Mouse (Mus musculus) stomach, embryonic 14.5 days (tissue): ENCODE results near the gene Mical3. TPM values are rescaled to one million over a fixed set of nuclear protein-coding genes. Genes with fewer than 3 reads are reported as not detected.

ENCODE experiments used
- ATAC-seq: fragments of 200-750 bp; cut with Nextera tagmentation; 2 replicates; pipeline ENCODE4 v1.8.0; 2017; ENCODE audit warnings: low read depth, moderate TSS enrichment; ENCODE audit not compliant: insufficient number of reproducible peaks, insufficient read depth, low FRiP score
- H3K27ac ChIP-seq: fragments of 300-500 bp; sonication (generic); 2 replicates; pipeline ENCODE4 v1.5.1; 2014; ENCODE audit warnings: mild to moderate bottlenecking, low read length, moderate library complexity, mixed read lengths
- H3K27me3 ChIP-seq: fragments of 300-500 bp; sonication (generic); 2 replicates; pipeline ENCODE4 v1.6.1; 2014; ENCODE audit warnings: low read length, control low read depth, mixed read lengths; ENCODE audit not compliant: control insufficient read depth, insufficient read depth
- H3K36me3 ChIP-seq: fragments of 300-500 bp; sonication (generic); 2 replicates; pipeline ENCODE4 v1.6.1; 2014; ENCODE audit warnings: mild to moderate bottlenecking, control low read depth, low read length, moderate library complexity, mixed read lengths; ENCODE audit not compliant: control insufficient read depth, insufficient read depth
- H3K4me1 ChIP-seq: fragments of 300-500 bp; sonication (generic); 2 replicates; pipeline ENCODE4 v1.6.1; 2014; ENCODE audit warnings: low read length, control low read depth, mixed read lengths; ENCODE audit not compliant: control insufficient read depth, insufficient read depth
- H3K4me2 ChIP-seq: fragments of 300-500 bp; sonication (generic); replicated peaks from 2 replicates; pipeline ENCODE4 v1.6.1; 2014; ENCODE audit warnings: low read depth, low read length, control low read depth
- H3K4me3 ChIP-seq: fragments of 300-500 bp; sonication (generic); 2 replicates; pipeline ENCODE4 v1.5.1; 2014; ENCODE audit warnings: low read depth, low read length, control low read depth
- H3K9ac ChIP-seq: fragments of 300-500 bp; sonication (generic); replicated peaks from 2 replicates; pipeline ENCODE4 v1.6.1; 2014; ENCODE audit warnings: low read depth, mild to moderate bottlenecking, control low read depth, low read length, moderate library complexity, mixed read lengths
- H3K9me3 ChIP-seq: fragments of 300-500 bp; sonication (generic); 2 replicates; pipeline ENCODE4 v1.6.1; 2016; ENCODE audit warnings: low read depth, low read length, control low read depth; ENCODE audit not compliant: control insufficient read depth
- WGBS: fragments of 180-500 bp; shearing (Covaris S2); extraction: QIAGEN DNeasy Blood & Tissue Kit; methylation state at CpG from one replicate; pipeline ENCODE4 v1.1.7; 2014; 5-methylcytosine and 5-hydroxymethylcytosine counted together
- polyA plus RNA-seq: library from polyadenylated mRNA; unstranded; fragments of >200 nt; fragmentation: Nextera tagmentation; extraction: Ambion mirVana; gene quantifications from 2 replicates; pipeline ENCODE4 v1.2.1, GENCODE M21; 2014

Gene Mical3
- polyA plus RNA-seq, 1 experiment from 2014 or later, result 24.8 TPM

DNA sequence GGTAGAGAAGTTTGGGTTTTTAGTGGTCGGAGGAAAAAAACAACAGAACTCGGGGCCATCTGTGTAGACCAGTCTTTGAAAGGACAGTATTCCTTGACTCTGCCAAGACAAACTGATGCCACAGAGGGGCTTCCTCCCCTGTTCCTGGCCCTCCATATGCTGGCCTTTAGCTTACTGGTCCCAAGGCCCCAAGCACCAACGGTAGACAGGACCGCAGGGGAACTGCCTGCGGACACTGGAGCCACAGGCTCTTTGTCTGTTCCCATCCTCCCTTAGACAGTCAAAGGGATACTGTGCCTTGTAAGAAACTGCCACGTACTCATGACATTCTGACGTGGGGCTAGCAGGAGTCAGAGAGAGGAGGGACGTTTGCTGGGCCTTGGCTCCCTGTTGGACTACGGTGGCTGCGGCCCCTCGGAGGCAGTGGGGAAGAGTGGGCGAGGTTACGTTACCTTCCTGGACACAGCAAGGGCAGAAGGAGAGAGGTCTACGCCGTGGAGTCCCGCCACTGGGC lies 193.6 kb downstream of the Mical3 start:
- 83% methylated on average over 16 of the region's 16 CpGs for WGBS
- no peak for ATAC-seq

DNA sequence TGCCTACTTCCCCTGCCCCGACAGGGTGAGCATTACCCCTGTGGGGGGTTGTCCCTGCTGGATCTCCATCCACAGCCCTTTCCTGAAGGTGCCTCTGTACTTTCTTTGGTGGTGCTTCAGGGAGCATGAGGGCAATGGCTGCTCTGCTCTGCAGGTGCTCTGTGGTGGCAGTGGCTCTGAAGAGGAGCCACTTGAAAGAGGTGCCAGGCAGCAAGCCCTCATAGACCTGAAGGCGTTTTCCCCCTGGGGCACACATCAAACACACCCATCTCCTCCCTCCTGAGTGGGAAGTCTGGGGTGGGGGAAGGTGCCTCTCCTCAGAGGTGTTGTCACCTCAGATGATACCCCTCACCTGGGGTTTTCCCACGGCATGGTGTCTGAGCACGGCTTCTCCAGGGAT lies 196.6 kb downstream of the Mical3 start:
- Histone ChIP-seq H3K4me2 (no peak overlapping the region), H3K9ac (no peak overlapping the region), H3K36me3 (peaks cover 9% of the 10 kb centered on the region), H3K27ac (no peak overlapping the region), H3K4me3 (no peak overlapping the region), H3K4me1 (no peaks in the 10 kb centered on the region), H3K9me3 (no peaks in the 10 kb centered on the region), H3K27me3 (no peaks in the 10 kb centered on the region)
- 67% methylated on average over 4 of the region's 4 CpGs for WGBS
- ATAC-seq, result no peak

More for the DNA sequence above, 193.6 kb downstream of the Mical3 start:
- Histone ChIP-seq H3K9me3 (no peaks in the 10 kb centered on the region), H3K9ac (no peak overlapping the region), H3K36me3 (peaks cover 9% of the 10 kb centered on the region), H3K27ac (no peak overlapping the region), H3K4me3 (no peak overlapping the region), H3K27me3 (no peaks in the 10 kb centered on the region), H3K4me2 (no peak overlapping the region), H3K4me1 (no peaks in the 10 kb centered on the region)

DNA sequence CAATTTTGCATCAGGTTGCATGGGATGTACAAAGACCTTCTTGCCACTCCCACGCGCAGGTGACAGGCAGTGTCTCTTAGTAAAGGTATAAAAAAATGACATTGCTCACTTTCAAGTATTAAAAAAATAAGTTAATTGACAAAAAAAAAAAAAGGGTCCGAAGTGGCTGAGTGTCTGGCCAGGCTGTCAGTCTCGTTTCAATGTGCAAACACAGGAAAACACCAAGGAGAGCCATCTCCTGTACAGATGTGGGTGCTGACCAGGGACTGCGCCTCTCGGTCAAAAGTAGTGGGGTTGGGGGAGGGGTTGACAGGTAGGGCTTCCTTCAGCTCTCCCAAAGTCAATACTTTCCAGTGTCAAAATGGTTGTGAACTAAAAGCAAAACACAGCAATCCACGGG lies 197.1 kb downstream of the Mical3 start:
- no peak overlapping the region for H3K9ac ChIP-seq
- no peak overlapping the region for H3K27ac ChIP-seq
- peaks cover 9% of the 10 kb centered on the region for H3K36me3 ChIP-seq
- WGBS, result 90% methylated on average over 7 of the region's 7 CpGs
- H3K4me3 ChIP-seq, result no peak overlapping the region
- no peaks in the 10 kb centered on the region for H3K9me3 ChIP-seq
- H3K27me3 ChIP-seq, result no peaks in the 10 kb centered on the region
- ATAC-seq, result no peak
- H3K4me1 ChIP-seq, result no peaks in the 10 kb centered on the region
- no peak overlapping the region for H3K4me2 ChIP-seq

DNA sequence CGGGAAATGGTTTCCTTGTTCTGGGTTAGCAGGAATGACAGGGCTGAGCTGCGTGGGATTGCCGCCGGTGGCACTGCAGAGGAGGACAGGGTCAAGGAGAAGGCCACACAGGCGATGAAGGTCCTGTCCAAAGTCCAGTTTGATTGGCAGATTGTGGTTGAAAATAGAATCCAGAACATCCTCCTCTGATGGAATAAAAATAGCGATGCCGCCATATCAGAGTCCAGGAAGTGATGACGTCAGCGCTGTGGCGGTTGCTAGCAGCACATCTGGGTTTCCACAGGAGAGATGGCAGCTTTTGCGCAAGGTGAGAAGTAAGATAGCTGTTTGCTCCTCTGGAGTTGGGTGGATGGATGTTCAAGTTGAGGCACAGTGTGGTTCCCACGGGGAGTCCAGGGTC lies 198.2 kb downstream of the Mical3 start:
- Histone ChIP-seq H3K4me1 (no peaks in the 10 kb centered on the region), H3K9me3 (no peaks in the 10 kb centered on the region), H3K4me2 (no peak overlapping the region), H3K4me3 (no peak overlapping the region), H3K9ac (no peak overlapping the region), H3K36me3 (peaks cover 9% of the 10 kb centered on the region), H3K27me3 (no peaks in the 10 kb centered on the region), H3K27ac (no peak overlapping the region)
- ATAC-seq, result no peak
- WGBS, result 87% methylated on average over 12 of the region's 12 CpGs

DNA sequence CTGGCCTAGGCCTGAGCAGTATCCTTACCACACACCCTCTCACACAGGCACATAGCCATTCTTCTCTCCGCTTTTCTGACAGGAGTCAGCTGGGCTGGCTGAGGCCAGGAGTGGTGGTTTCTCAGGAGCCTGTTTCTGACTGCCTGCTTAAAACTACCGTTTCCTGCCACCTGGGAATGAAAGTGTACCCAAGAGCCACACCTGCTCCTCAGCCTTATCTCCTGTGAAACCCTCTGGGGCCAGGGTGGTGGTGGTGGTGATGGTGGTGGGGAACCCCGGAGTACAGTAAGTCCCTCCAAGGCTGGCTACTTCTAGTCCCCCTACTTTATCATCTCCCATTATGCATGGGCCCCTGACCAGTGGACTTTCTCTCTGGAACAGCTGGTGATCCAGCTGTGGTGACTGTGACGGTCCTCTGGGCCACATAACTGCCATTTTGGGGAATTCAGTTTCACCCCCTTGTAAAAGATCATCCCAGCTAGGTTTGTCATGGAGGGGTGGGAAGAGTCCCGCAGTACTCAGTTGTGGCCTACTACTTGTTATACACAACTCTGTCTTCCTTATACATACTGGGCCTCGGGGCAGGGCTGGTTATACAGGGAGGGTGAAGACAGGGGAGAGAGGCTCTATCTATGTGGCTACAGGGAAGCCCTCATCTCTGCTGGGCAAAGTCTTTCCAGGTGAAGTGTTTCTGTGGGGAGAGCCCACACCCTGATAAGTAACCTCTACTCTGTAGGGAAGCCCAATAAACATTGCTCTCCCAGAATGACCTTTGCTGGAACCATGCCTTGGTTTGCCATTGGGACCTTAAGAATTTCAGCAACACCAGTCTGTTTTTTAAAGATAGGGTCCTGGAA lies 200.1 kb downstream of the Mical3 start:
- ATAC-seq, result no peak
- no peak overlapping the region for H3K4me3 ChIP-seq
- WGBS, result 74% methylated on average over 6 of the region's 6 CpGs

DNA sequence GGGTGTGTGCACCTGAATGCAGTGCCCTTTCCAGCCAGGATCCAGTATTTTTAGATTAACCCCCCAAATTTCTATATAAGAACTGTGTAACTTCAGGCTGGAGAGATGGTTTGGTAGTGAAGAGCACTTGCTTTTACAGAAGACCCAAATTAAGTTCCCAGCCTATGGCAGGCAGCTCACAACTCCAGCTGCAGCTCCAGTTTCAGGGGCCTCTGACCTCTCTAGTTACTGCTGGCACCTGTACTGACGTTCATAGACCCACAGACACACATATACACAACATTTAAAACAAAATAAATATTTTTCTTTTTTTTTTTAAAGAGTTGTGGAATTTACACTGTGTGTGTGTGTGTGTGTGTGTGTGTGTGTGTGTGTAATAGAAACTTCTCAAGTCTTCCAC lies 201.4 kb downstream of the Mical3 start:
- Histone ChIP-seq H3K4me3 (no peak overlapping the region), H3K27me3 (no peaks in the 10 kb centered on the region), H3K9ac (no peak overlapping the region), H3K27ac (no peak overlapping the region), H3K36me3 (peaks cover 6% of the 10 kb centered on the region), H3K4me1 (no peaks in the 10 kb centered on the region), H3K4me2 (no peak overlapping the region), H3K9me3 (no peaks in the 10 kb centered on the region)
- no peak for ATAC-seq
- WGBS, result 42% methylated on average over 1 of the region's 1 CpGs

More for the DNA sequence above, 200.1 kb downstream of the Mical3 start:
- Histone ChIP-seq H3K9me3 (no peaks in the 10 kb centered on the region), H3K36me3 (peaks cover 9% of the 10 kb centered on the region), H3K4me1 (no peaks in the 10 kb centered on the region), H3K27ac (no peak overlapping the region), H3K9ac (no peak overlapping the region), H3K4me2 (no peak overlapping the region), H3K27me3 (no peaks in the 10 kb centered on the region)

DNA sequence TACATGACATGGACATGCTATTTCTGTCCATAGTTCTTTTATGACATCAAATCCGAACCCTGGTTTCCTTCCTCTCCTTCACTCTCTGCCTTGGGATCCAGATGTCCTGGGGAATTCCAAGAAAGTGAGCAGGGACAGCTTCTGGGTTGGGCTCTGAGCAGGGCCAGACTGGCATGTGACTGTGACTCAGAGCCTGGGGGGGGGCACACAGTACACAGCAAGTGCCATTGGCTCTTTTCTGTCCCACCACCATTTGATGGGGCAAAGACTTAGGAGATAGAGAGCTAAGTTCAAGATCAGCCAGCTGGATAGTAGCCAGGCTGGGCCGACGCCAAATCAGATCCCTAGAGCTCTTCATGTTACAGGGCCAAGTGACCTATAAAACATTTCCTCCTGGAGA lies 203.0 kb downstream of the Mical3 start:
- WGBS, result 78% methylated on average over 3 of the region's 3 CpGs
- ATAC-seq, result no peak
- H3K36me3 ChIP-seq, result no peaks in the 10 kb centered on the region; the same call in 1 of the 2 replicates
- no peak overlapping the region for H3K4me3 ChIP-seq
- H3K9me3 ChIP-seq, result no peaks in the 10 kb centered on the region
- H3K27ac ChIP-seq, result no peak overlapping the region
- no peak overlapping the region for H3K4me2 ChIP-seq
- no peaks in the 10 kb centered on the region for H3K27me3 ChIP-seq
- H3K9ac ChIP-seq, result no peak overlapping the region
- no peaks in the 10 kb centered on the region for H3K4me1 ChIP-seq

DNA sequence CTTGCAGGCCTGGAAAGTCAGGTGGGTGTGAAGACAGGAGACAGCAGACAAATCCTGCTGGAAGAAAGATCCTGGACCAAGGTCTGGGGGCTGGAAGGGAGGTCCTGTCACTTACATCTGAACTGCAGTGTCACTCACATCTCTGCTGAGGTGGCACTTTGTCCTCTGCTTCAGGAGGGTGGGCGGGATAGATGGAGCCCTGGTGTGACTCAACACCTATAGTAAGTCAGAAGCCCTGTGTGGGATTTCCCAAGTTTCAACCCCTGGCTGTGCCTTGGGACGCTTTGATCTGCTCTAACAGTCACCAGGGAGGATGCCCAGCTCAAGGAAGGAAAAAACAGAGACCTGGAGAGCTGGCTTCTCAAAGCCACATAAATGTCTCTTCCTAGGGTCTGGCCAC lies 203.9 kb downstream of the Mical3 start:
- WGBS, result 57% methylated on average over 2 of the region's 2 CpGs

More for the DNA sequence above, 203.9 kb downstream of the Mical3 start:
- H3K9ac ChIP-seq, result no peak overlapping the region
- H3K9me3 ChIP-seq, result no peaks in the 10 kb centered on the region
- H3K27ac ChIP-seq, result no peak overlapping the region
- H3K36me3 ChIP-seq, result no peaks in the 10 kb centered on the region; the same call in 1 of the 2 replicates
- no peak overlapping the region for H3K4me2 ChIP-seq
- ATAC-seq, result no peak
- no peak overlapping the region for H3K4me3 ChIP-seq
- H3K27me3 ChIP-seq, result no peaks in the 10 kb centered on the region
- H3K4me1 ChIP-seq, result no peaks in the 10 kb centered on the region
